Mouse (Mus musculus): ENCODE measurements at regions not wholly inside any gene's neighbourhood (a gene's known extent, or its start where the extent isn't known, plus 50 kb on each side); places are given as distances from the start of the nearest gene placed in this dataset.

DNA sequence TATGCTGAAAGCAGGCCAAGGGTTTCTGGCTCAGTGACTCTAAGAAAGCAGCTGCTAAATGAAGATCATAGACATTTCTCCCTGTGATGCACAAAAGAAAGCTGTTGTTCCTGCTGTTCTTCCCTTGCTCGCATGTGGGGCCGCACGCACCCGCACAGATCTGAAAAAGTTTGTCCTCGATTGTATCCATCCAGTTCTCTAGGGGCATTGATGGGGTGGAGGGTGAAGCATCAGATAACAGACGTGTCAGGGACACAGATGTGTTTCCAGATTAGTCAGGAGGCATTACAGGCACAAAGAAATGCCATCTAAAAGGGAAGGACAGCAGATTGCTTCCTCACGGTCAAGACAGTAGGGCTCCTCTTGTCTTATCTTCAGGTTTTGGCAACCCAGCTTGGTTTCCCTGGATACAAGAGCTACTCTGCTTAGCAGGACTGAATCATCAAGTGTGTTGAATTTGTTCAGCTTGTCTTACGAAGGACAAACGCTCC is 2001.3 kb downstream of the Pcdh9 start:
- peak; percentile 9 to 38 for DNase-seq (ENCODE audit: low spot score in 2 of 2)

DNA sequence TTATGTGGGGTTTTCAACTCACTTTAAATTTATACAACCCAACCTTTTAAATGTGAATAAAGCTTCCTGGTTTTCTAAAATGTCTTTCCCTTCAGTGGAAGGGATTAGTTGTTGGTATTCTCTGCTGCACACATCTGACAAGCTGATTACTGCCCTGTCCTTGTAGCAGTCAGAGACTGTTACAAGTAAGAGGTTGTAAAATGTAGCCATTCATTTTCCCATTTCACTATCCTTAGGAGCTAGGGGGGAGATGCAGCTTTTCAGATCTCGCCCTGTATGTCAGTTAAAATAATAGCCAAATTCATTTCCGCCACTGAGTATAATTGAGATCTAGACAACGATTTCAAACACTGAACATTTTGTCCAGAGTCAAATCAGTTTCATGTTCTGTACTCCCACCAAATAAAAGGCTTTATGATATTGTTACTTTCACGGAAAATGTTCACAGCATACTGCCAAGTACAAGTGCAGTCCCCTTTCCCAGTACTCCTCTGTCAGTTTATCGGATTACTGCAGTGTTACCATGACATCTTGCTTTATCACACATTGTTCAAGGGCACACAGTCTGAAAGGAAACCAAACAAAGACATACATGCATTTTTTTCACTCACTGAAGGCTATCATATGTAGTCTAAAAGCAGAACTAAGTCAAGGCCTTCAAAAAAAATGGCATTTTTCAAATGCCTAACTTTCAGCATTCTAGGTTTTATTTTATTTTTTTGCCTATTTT is 2024.4 kb downstream of the Pcdh9 start:
- DNase-seq (ENCODE audit: low spot score in 2 of 2): no peak

DNA sequence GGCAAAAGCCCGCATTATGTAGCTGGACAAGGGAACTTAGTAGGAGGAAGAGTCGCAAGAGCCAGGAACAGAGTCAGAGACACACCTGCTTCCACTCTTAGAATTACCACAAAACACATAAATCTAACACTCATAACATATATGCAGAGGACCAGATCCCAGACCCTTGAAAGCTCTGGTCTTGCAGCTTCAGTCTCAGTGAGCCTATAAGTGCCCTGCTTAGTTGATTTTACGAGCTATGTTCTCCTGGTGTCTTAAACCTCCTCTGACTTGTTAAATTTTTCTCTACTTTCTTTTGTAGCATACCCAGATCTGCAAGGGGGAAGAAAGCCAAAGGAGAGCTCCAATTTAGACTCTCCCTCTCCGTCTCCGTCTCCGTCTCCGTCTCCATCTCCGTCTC is 2038.2 kb downstream of the Pcdh9 start:
- no peak for DNase-seq (ENCODE audit: low spot score in 2 of 2)
